Mouse (Mus musculus): ENCODE data around the gene Col4a4. TPM values are rescaled to one million over a fixed set of nuclear protein-coding genes. Genes with fewer than 3 reads are reported as not detected.

Col4a4 gene
- polyA plus RNA-seq, 1 experiment from 2014 or later: 0.92 TPM

- no peak overlapping the region for H3K27ac ChIP-seq
- H3K4me2 ChIP-seq: no peak overlapping the region
- no peaks in the 10 kb centered on the region for H3K27me3 ChIP-seq
- no peak overlapping the region for H3K9ac ChIP-seq
- ATAC-seq (replicated peaks; ENCODE audit: insufficient number of reproducible peaks, insufficient read depth, low FRiP score, low read depth): no peak
- no peak overlapping the region for H3K4me3 ChIP-seq
- H3K9me3 ChIP-seq (replicated peaks): no peaks in the 10 kb centered on the region
- H3K4me1 ChIP-seq (replicated peaks): no peaks in the 10 kb centered on the region; the same call in 1 of the 2 replicates
- WGBS: 80% methylated on average over 5 of the region's 5 CpGs
- no peaks in the 10 kb centered on the region for H3K36me3 ChIP-seq
These were observed 111.4 kb downstream of the Col4a4 start for GRCm38 (mm10) chr1:82475254-82475653.

- Histone ChIP-seq H3K27me3 (no peaks in the 10 kb centered on the region), H3K4me2 (no peak overlapping the region), H3K4me3 (no peak overlapping the region), H3K36me3 (no peaks in the 10 kb centered on the region), H3K4me1 (replicated peaks) (no peaks in the 10 kb centered on the region; the same call in 1 of the 2 replicates), H3K9me3 (replicated peaks) (no peaks in the 10 kb centered on the region), H3K27ac (no peak overlapping the region), H3K9ac (no peak overlapping the region)
- ATAC-seq (replicated peaks; ENCODE audit: insufficient number of reproducible peaks, insufficient read depth, low FRiP score, low read depth): no peak
- 34% methylated on average over 4 of the region's 4 CpGs for WGBS
These were observed 112.1 kb downstream of the Col4a4 start for GRCm38 (mm10) chr1:82474461-82474961.

- peaks cover 3% of the 10 kb centered on the region; the same call in 1 of the 2 replicates for H3K4me1 ChIP-seq (replicated peaks)
- ATAC-seq (replicated peaks; ENCODE audit: insufficient number of reproducible peaks, insufficient read depth, low FRiP score, low read depth): no peak
- no peaks in the 10 kb centered on the region for H3K9me3 ChIP-seq (replicated peaks)
- H3K27ac ChIP-seq: no peak overlapping the region
- no peak overlapping the region for H3K9ac ChIP-seq
- H3K27me3 ChIP-seq: no peaks in the 10 kb centered on the region
- H3K36me3 ChIP-seq: no peaks in the 10 kb centered on the region
- H3K4me2 ChIP-seq: no peak overlapping the region
- H3K4me3 ChIP-seq: no peak overlapping the region
These were observed 113.2 kb downstream of the Col4a4 start for GRCm38 (mm10) chr1:82473467-82473866.

- Histone ChIP-seq H3K4me2 (no peak overlapping the region), H3K4me1 (replicated peaks) (peaks cover 3% of the 10 kb centered on the region; the same call in 1 of the 2 replicates), H3K9ac (no peak overlapping the region), H3K27ac (no peak overlapping the region), H3K36me3 (no peaks in the 10 kb centered on the region), H3K4me3 (no peak overlapping the region), H3K9me3 (replicated peaks) (no peaks in the 10 kb centered on the region), H3K27me3 (no peaks in the 10 kb centered on the region)
- 86% methylated on average over 10 of the region's 10 CpGs for WGBS
- ATAC-seq (replicated peaks; ENCODE audit: insufficient number of reproducible peaks, insufficient read depth, low FRiP score, low read depth): no peak
These were observed 116.0 kb downstream of the Col4a4 start for GRCm38 (mm10) chr1:82470516-82471225.

- H3K9me3 ChIP-seq (replicated peaks): no peaks in the 10 kb centered on the region
- no peaks in the 10 kb centered on the region for H3K27me3 ChIP-seq
- WGBS: 44% methylated on average over 6 of the region's 6 CpGs
- no peak overlapping the region for H3K4me2 ChIP-seq
- no peak overlapping the region for H3K27ac ChIP-seq
- no peaks in the 10 kb centered on the region for H3K36me3 ChIP-seq
- ATAC-seq (replicated peaks; ENCODE audit: insufficient number of reproducible peaks, insufficient read depth, low FRiP score, low read depth): no peak
- H3K4me1 ChIP-seq (replicated peaks): peaks cover 3% of the 10 kb centered on the region; the same call in 1 of the 2 replicates
- H3K4me3 ChIP-seq: no peak overlapping the region
- H3K9ac ChIP-seq: no peak overlapping the region
These were observed 117.8 kb downstream of the Col4a4 start for GRCm38 (mm10) chr1:82468872-82469271.

- Histone ChIP-seq H3K4me3 (no peak overlapping the region), H3K9ac (no peak overlapping the region), H3K9me3 (replicated peaks) (no peaks in the 10 kb centered on the region), H3K36me3 (no peaks in the 10 kb centered on the region), H3K4me1 (replicated peaks) (peaks cover 3% of the 10 kb centered on the region; the same call in 1 of the 2 replicates), H3K4me2 (no peak overlapping the region), H3K27ac (no peak overlapping the region), H3K27me3 (no peaks in the 10 kb centered on the region)
- WGBS: 68% methylated on average over 6 of the region's 6 CpGs
- ATAC-seq (replicated peaks; ENCODE audit: insufficient number of reproducible peaks, insufficient read depth, low FRiP score, low read depth): no peak
These were observed 121.3 kb downstream of the Col4a4 start for GRCm38 (mm10) chr1:82465321-82465853.

GRCm38 (mm10) chr1:82461041-82461440 is 125.6 kb downstream of the Col4a4 start:
- Histone ChIP-seq H3K36me3 (no peaks in the 10 kb centered on the region), H3K9ac (no peak overlapping the region), H3K27me3 (no peaks in the 10 kb centered on the region), H3K4me1 (replicated peaks) (no peaks in the 10 kb centered on the region), H3K9me3 (replicated peaks) (no peaks in the 10 kb centered on the region), H3K4me2 (no peak overlapping the region), H3K27ac (no peak overlapping the region), H3K4me3 (no peak overlapping the region)
- 74% methylated on average over 4 of the region's 4 CpGs for WGBS
- ATAC-seq (replicated peaks; ENCODE audit: insufficient number of reproducible peaks, insufficient read depth, low FRiP score, low read depth): no peak

- Histone ChIP-seq H3K27me3 (no peaks in the 10 kb centered on the region), H3K9ac (no peak overlapping the region), H3K9me3 (replicated peaks) (no peaks in the 10 kb centered on the region), H3K4me2 (no peak overlapping the region), H3K4me3 (no peak overlapping the region), H3K27ac (no peak overlapping the region), H3K4me1 (replicated peaks) (no peaks in the 10 kb centered on the region), H3K36me3 (no peaks in the 10 kb centered on the region)
- 73% methylated on average over 2 of the region's 2 CpGs for whole genome bisulfite sequencing
- no peak for ATAC-seq (replicated peaks; ENCODE audit: insufficient number of reproducible peaks, insufficient read depth, low FRiP score, low read depth)
These were observed 126.7 kb downstream of the Col4a4 start for GRCm38 (mm10) chr1:82459926-82460325.

- H3K4me1 ChIP-seq (replicated peaks): no peaks in the 10 kb centered on the region
- WGBS: 70% methylated on average over 4 of the region's 4 CpGs
- no peak for ATAC-seq (replicated peaks; ENCODE audit: insufficient number of reproducible peaks, insufficient read depth, low FRiP score, low read depth)
- no peaks in the 10 kb centered on the region for H3K36me3 ChIP-seq
- no peaks in the 10 kb centered on the region for H3K9me3 ChIP-seq (replicated peaks)
- no peaks in the 10 kb centered on the region for H3K27me3 ChIP-seq
- no peak overlapping the region for H3K27ac ChIP-seq
- no peak overlapping the region for H3K4me3 ChIP-seq
- no peak overlapping the region for H3K4me2 ChIP-seq
- no peak overlapping the region for H3K9ac ChIP-seq
These were observed 127.3 kb downstream of the Col4a4 start for GRCm38 (mm10) chr1:82459350-82459749.

- Histone ChIP-seq H3K9me3 (replicated peaks) (no peaks in the 10 kb centered on the region), H3K27ac (no peak overlapping the region), H3K4me1 (replicated peaks) (no peaks in the 10 kb centered on the region), H3K4me3 (no peak overlapping the region), H3K36me3 (no peaks in the 10 kb centered on the region), H3K4me2 (no peak overlapping the region), H3K9ac (no peak overlapping the region), H3K27me3 (no peaks in the 10 kb centered on the region)
- WGBS: 87% methylated on average over 3 of the region's 3 CpGs
- no peak for ATAC-seq (replicated peaks; ENCODE audit: insufficient number of reproducible peaks, insufficient read depth, low FRiP score, low read depth)
These were observed 132.6 kb downstream of the Col4a4 start for GRCm38 (mm10) chr1:82454031-82454430.

- Histone ChIP-seq H3K9me3 (replicated peaks) (no peaks in the 10 kb centered on the region), H3K4me1 (replicated peaks) (no peaks in the 10 kb centered on the region), H3K27ac (no peak overlapping the region), H3K4me3 (no peak overlapping the region), H3K27me3 (no peaks in the 10 kb centered on the region), H3K4me2 (no peak overlapping the region), H3K9ac (no peak overlapping the region), H3K36me3 (no peaks in the 10 kb centered on the region)
- WGBS: 38% methylated on average over 6 of the region's 6 CpGs
- no peak for ATAC-seq (replicated peaks; ENCODE audit: insufficient number of reproducible peaks, insufficient read depth, low FRiP score, low read depth)
These were observed 134.6 kb downstream of the Col4a4 start for GRCm38 (mm10) chr1:82451927-82452651.

All from heart, embryonic 15.5 days (tissue).